In genomic region chr13:55622156-55622648, GRCm38 (mm10) we compare ENCODE assay signal across 8 mouse cellular contexts. TPM values are rescaled to one million over a fixed set of nuclear protein-coding genes. Genes with fewer than 3 reads are reported as not detected.
DNase-seq lines count a peak whose midpoint lies in the region; ATAC-seq and TF ChIP-seq lines count a peak whose summit lies in the region.
"Not testable (repeated sequence)": the region's sequence is repeated elsewhere in the genome, so short reads cannot be mapped to it uniquely, and the experiment has no call there.

No protein-coding gene starts in this region.

- not testable (repeated sequence) for TF ChIP-seq POLR2A in small intestine, adult 2 months (IDR thresholded peaks at IDR 0.05; ENCODE audit: low read depth, low read length)

- H3K9me3 ChIP-seq in embryonic facial prominence, embryonic 10.5 days; forebrain, embryonic 16.5 days (ENCODE audit: control insufficient read depth, low read length); hindbrain, embryonic 12.5 days (replicated peaks); kidney, embryonic 15.5 days (replicated peaks); liver, embryonic 12.5 days (replicated peaks); midbrain, embryonic 11.5 days (ENCODE audit: control insufficient read depth, low read length): not testable (repeated sequence)

- DNase-seq in embryonic facial prominence, embryonic 10.5 days (ENCODE audit: low spot score) = not testable (repeated sequence)
- peak; percentile 82 for DNase-seq in midbrain, embryonic 11.5 days (ENCODE audit: low spot score, missing footprints)

- peak overlapping the region; percentile 87 for H3K4me3 ChIP-seq in embryonic facial prominence, embryonic 10.5 days
- H3K4me3 ChIP-seq in forebrain, embryonic 16.5 days (replicated peaks; ENCODE audit: low read length) = peak overlapping the region; percentile 73
- H3K4me3 ChIP-seq in hindbrain, embryonic 12.5 days = peak overlapping the region; percentile 85
- peak overlapping the region; percentile 84 for H3K4me3 ChIP-seq in kidney, embryonic 15.5 days (replicated peaks)
- peak overlapping the region; percentile 86 for H3K4me3 ChIP-seq in liver, embryonic 12.5 days
- peak overlapping the region; percentile 82 for H3K4me3 ChIP-seq in midbrain, embryonic 11.5 days (ENCODE audit: low read depth, low read length)
- H3K4me3 ChIP-seq in small intestine, adult 2 months (ENCODE audit: low read depth, low read length) = peak overlapping the region; percentile 82

- not testable (repeated sequence) for H3K27me3 ChIP-seq in embryonic facial prominence, embryonic 10.5 days (replicated peaks; ENCODE audit: low read depth, poor library complexity, severe bottlenecking); forebrain, embryonic 16.5 days (replicated peaks; ENCODE audit: control insufficient read depth, insufficient read depth, low read length); hindbrain, embryonic 12.5 days; kidney, embryonic 15.5 days; liver, embryonic 12.5 days (replicated peaks); midbrain, embryonic 11.5 days (ENCODE audit: control insufficient read depth, insufficient read depth, low read length); small intestine, adult 2 months (ENCODE audit: control insufficient read depth, insufficient read depth, low read length)

- H3K36me3 ChIP-seq in embryonic facial prominence, embryonic 10.5 days (replicated peaks) = peaks cover 28% of the 10 kb centered on the region
- not testable (repeated sequence) for H3K36me3 ChIP-seq in forebrain, embryonic 16.5 days (ENCODE audit: control insufficient read depth, insufficient read depth); hindbrain, embryonic 12.5 days; midbrain, embryonic 11.5 days (ENCODE audit: control insufficient read depth, insufficient read depth, low read length); small intestine, adult 2 months (ENCODE audit: control insufficient read depth, insufficient read depth, low read length)
- H3K36me3 ChIP-seq in kidney, embryonic 15.5 days = peaks cover 26% of the 10 kb centered on the region
- peaks cover 28% of the 10 kb centered on the region for H3K36me3 ChIP-seq in liver, embryonic 12.5 days

- peak overlapping the region; percentile 93 for H3K27ac ChIP-seq in embryonic facial prominence, embryonic 10.5 days (replicated peaks)
- H3K27ac ChIP-seq in forebrain, embryonic 16.5 days (ENCODE audit: low read length) = peak overlapping the region; percentile 91
- H3K27ac ChIP-seq in hindbrain, embryonic 12.5 days = peak overlapping the region; percentile 93
- peak overlapping the region; percentile 94 for H3K27ac ChIP-seq in kidney, embryonic 15.5 days
- H3K27ac ChIP-seq in liver, embryonic 12.5 days = peak overlapping the region; percentile 85
- H3K27ac ChIP-seq in midbrain, embryonic 11.5 days (ENCODE audit: low read depth, low read length) = not testable (repeated sequence)
- H3K27ac ChIP-seq in small intestine, adult 2 months (ENCODE audit: insufficient read depth, low read depth, low read length) = peak overlapping the region; percentile 61; the same call in 1 of the 2 replicates

- peak overlapping the region; percentile 70 for H3K4me2 ChIP-seq in forebrain, embryonic 16.5 days (ENCODE audit: low read length)
- H3K4me2 ChIP-seq in hindbrain, embryonic 12.5 days (replicated peaks) = peak overlapping the region; percentile 72
- peak overlapping the region; percentile 76 for H3K4me2 ChIP-seq in kidney, embryonic 15.5 days
- H3K4me2 ChIP-seq in liver, embryonic 12.5 days = peak overlapping the region; percentile 78
- H3K4me2 ChIP-seq in midbrain, embryonic 11.5 days = peak overlapping the region; percentile 81

- 29% methylated on average over 20 of the region's 20 CpGs for WGBS in embryonic facial prominence, embryonic 10.5 days
- 24% methylated on average over 20 of the region's 20 CpGs for WGBS in forebrain, embryonic 16.5 days
- 25% methylated on average over 20 of the region's 20 CpGs for WGBS in hindbrain, embryonic 12.5 days
- WGBS in kidney, embryonic 15.5 days = 23% methylated on average over 20 of the region's 20 CpGs
- WGBS in liver, embryonic 12.5 days (ENCODE audit: insufficient replicate concordance) = 10% methylated on average over 20 of the region's 20 CpGs
- WGBS in midbrain, embryonic 11.5 days = 28% methylated on average over 20 of the region's 20 CpGs
- 8% methylated on average over 20 of the region's 20 CpGs for WGBS in small intestine, adult 2 months

- not testable (repeated sequence) for TF ChIP-seq CTCF in small intestine, adult 2 months (IDR thresholded peaks at IDR 0.05; ENCODE audit: extremely low read depth, insufficient read length, insufficient replicate concordance, low read depth, low read length)

- peaks cover 24% of the 10 kb centered on the region for H3K4me1 ChIP-seq in embryonic facial prominence, embryonic 10.5 days
- H3K4me1 ChIP-seq in forebrain, embryonic 16.5 days (replicated peaks; ENCODE audit: control insufficient read depth, insufficient read depth, low read length) = peaks cover 26% of the 10 kb centered on the region
- H3K4me1 ChIP-seq in hindbrain, embryonic 12.5 days = peaks cover 20% of the 10 kb centered on the region
- H3K4me1 ChIP-seq in kidney, embryonic 15.5 days = peaks cover 21% of the 10 kb centered on the region
- H3K4me1 ChIP-seq in liver, embryonic 12.5 days = peaks cover 32% of the 10 kb centered on the region
- H3K4me1 ChIP-seq in midbrain, embryonic 11.5 days (ENCODE audit: control insufficient read depth, insufficient read depth, low read length); small intestine, adult 2 months (ENCODE audit: control insufficient read depth, insufficient read depth, insufficient read length, low read length): not testable (repeated sequence)

- peak; percentile 29 for ATAC-seq in CD4-positive, CD25-positive, alpha-beta regulatory T cell, adult 4 months
- peak; percentile 3; the same call in 1 of the 2 replicates for ATAC-seq in forebrain, embryonic 16.5 days
- not testable (repeated sequence) for ATAC-seq in hindbrain, embryonic 12.5 days (ENCODE audit: low FRiP score); kidney, embryonic 15.5 days (replicated peaks; ENCODE audit: low FRiP score); liver, embryonic 12.5 days
- ATAC-seq in midbrain, embryonic 11.5 days (ENCODE audit: low FRiP score) = 0 out of 2 replicates have a peak, but pooled peaks have one; percentile 5

- H3K9ac ChIP-seq in forebrain, embryonic 16.5 days (replicated peaks; ENCODE audit: low read depth, low read length) = peak overlapping the region; percentile 77
- H3K9ac ChIP-seq in hindbrain, embryonic 12.5 days = peak overlapping the region; percentile 87
- peak overlapping the region; percentile 86 for H3K9ac ChIP-seq in kidney, embryonic 15.5 days
- H3K9ac ChIP-seq in liver, embryonic 12.5 days = peak overlapping the region; percentile 85
- H3K9ac ChIP-seq in midbrain, embryonic 11.5 days (ENCODE audit: low read length) = peak overlapping the region; percentile 88

RNA-seq across cellular contexts. Expression of gene Caml, which starts 0.6 kb away (rescaled TPM):
- polyA plus RNA-seq in CD4-positive, CD25-positive, alpha-beta regulatory T cell, adult 4 months (2017; shearing (Covaris generic)) = 10 to 100 TPM; 41.7 to 46.1 TPM
- polyA plus RNA-seq in embryonic facial prominence, embryonic 10.5 days (2016; fragmentation: Nextera tagmentation; extraction: Ambion mirVana) = 52.6 and 53.6 TPM in 2 replicates
- 96.9 and 104 TPM in 2 replicates for polyA plus RNA-seq in forebrain, embryonic 16.5 days (2015; fragmentation: Nextera tagmentation; extraction: Ambion mirVana)
- polyA plus RNA-seq in hindbrain, embryonic 12.5 days (2016; fragmentation: Nextera tagmentation; extraction: Ambion mirVana) = 74.1 and 75.9 TPM in 2 replicates
- 55.2 and 60.7 TPM in 2 replicates for polyA plus RNA-seq in kidney, embryonic 15.5 days (2015; fragmentation: Nextera tagmentation; extraction: Ambion mirVana)
- 19.1 and 20.9 TPM in 2 replicates for polyA plus RNA-seq in liver, embryonic 12.5 days (2016; fragmentation: Nextera tagmentation; extraction: Ambion mirVana)
- polyA plus RNA-seq in midbrain, embryonic 11.5 days (2014; fragmentation: Nextera tagmentation; extraction: Ambion mirVana) = 63.7 and 71.6 TPM in 2 replicates
- 3.8 and 5.7 TPM in 2 replicates for polyA plus RNA-seq in small intestine, adult 2 months (2012; rRNA removed)

RNA-seq across cellular contexts. Expression of gene Ddx46, which starts 12.6 kb away (rescaled TPM):
- polyA plus RNA-seq in CD4-positive, CD25-positive, alpha-beta regulatory T cell, adult 4 months (2017; shearing (Covaris generic)) = 10 to 100 TPM; 58.1 to 64.6 TPM
- 44.7 and 47.4 TPM in 2 replicates for polyA plus RNA-seq in embryonic facial prominence, embryonic 10.5 days (2016; fragmentation: Nextera tagmentation; extraction: Ambion mirVana)
- polyA plus RNA-seq in forebrain, embryonic 16.5 days (2015; fragmentation: Nextera tagmentation; extraction: Ambion mirVana) = 34.2 and 36.4 TPM in 2 replicates
- 41.1 and 41.2 TPM in 2 replicates for polyA plus RNA-seq in hindbrain, embryonic 12.5 days (2016; fragmentation: Nextera tagmentation; extraction: Ambion mirVana)
- 38.0 and 38.7 TPM in 2 replicates for polyA plus RNA-seq in kidney, embryonic 15.5 days (2015; fragmentation: Nextera tagmentation; extraction: Ambion mirVana)
- 28.2 and 30.2 TPM in 2 replicates for polyA plus RNA-seq in liver, embryonic 12.5 days (2016; fragmentation: Nextera tagmentation; extraction: Ambion mirVana)
- 48.4 and 63.1 TPM in 2 replicates for polyA plus RNA-seq in midbrain, embryonic 11.5 days (2014; fragmentation: Nextera tagmentation; extraction: Ambion mirVana)
- 2.2 and 5.1 TPM in 2 replicates for polyA plus RNA-seq in small intestine, adult 2 months (2012; rRNA removed)

RNA-seq across cellular contexts. Expression of gene B4galt7, which starts 22.5 kb away (rescaled TPM):
- polyA plus RNA-seq in CD4-positive, CD25-positive, alpha-beta regulatory T cell, adult 4 months (2017; shearing (Covaris generic)) = 10 to 100 TPM; 20.5 to 42.3 TPM
- polyA plus RNA-seq in embryonic facial prominence, embryonic 10.5 days (2016; fragmentation: Nextera tagmentation; extraction: Ambion mirVana) = 30.1 and 32.0 TPM in 2 replicates
- 29.9 and 41.4 TPM in 2 replicates for polyA plus RNA-seq in forebrain, embryonic 16.5 days (2015; fragmentation: Nextera tagmentation; extraction: Ambion mirVana)
- 42.5 and 43.4 TPM in 2 replicates for polyA plus RNA-seq in hindbrain, embryonic 12.5 days (2016; fragmentation: Nextera tagmentation; extraction: Ambion mirVana)
- polyA plus RNA-seq in kidney, embryonic 15.5 days (2015; fragmentation: Nextera tagmentation; extraction: Ambion mirVana) = 25.9 and 28.9 TPM in 2 replicates
- 10.6 and 11.3 TPM in 2 replicates for polyA plus RNA-seq in liver, embryonic 12.5 days (2016; fragmentation: Nextera tagmentation; extraction: Ambion mirVana)
- polyA plus RNA-seq in midbrain, embryonic 11.5 days (2014; fragmentation: Nextera tagmentation; extraction: Ambion mirVana) = 16.0 and 21.4 TPM in 2 replicates
- 11.4 and 16.7 TPM in 2 replicates for polyA plus RNA-seq in small intestine, adult 2 months (2012; rRNA removed)

RNA-seq across cellular contexts. Expression of gene Tmed9, which starts 48.7 kb away (rescaled TPM):
- polyA plus RNA-seq in CD4-positive, CD25-positive, alpha-beta regulatory T cell, adult 4 months (2017; shearing (Covaris generic)) = 100 to 1,000 TPM; 206 to 437 TPM
- polyA plus RNA-seq in embryonic facial prominence, embryonic 10.5 days (2016; fragmentation: Nextera tagmentation; extraction: Ambion mirVana) = 120 and 121 TPM in 2 replicates
- polyA plus RNA-seq in forebrain, embryonic 16.5 days (2015; fragmentation: Nextera tagmentation; extraction: Ambion mirVana) = 96.9 and 133 TPM in 2 replicates
- polyA plus RNA-seq in hindbrain, embryonic 12.5 days (2016; fragmentation: Nextera tagmentation; extraction: Ambion mirVana) = 113 and 128 TPM in 2 replicates
- polyA plus RNA-seq in kidney, embryonic 15.5 days (2015; fragmentation: Nextera tagmentation; extraction: Ambion mirVana) = 160 and 246 TPM in 2 replicates
- 73.8 and 75.8 TPM in 2 replicates for polyA plus RNA-seq in liver, embryonic 12.5 days (2016; fragmentation: Nextera tagmentation; extraction: Ambion mirVana)
- polyA plus RNA-seq in midbrain, embryonic 11.5 days (2014; fragmentation: Nextera tagmentation; extraction: Ambion mirVana) = 50.0 and 50.8 TPM in 2 replicates
- polyA plus RNA-seq in small intestine, adult 2 months (2012; rRNA removed) = 17.6 and 21.1 TPM in 2 replicates

RNA-seq across cellular contexts. Expression of gene Fam193b, which starts 51.3 kb away (rescaled TPM):
- 10 to 100 TPM; 36.3 to 40.2 TPM for polyA plus RNA-seq in CD4-positive, CD25-positive, alpha-beta regulatory T cell, adult 4 months (2017; shearing (Covaris generic))
- polyA plus RNA-seq in embryonic facial prominence, embryonic 10.5 days (2016; fragmentation: Nextera tagmentation; extraction: Ambion mirVana) = 62.7 and 67.3 TPM in 2 replicates
- polyA plus RNA-seq in forebrain, embryonic 16.5 days (2015; fragmentation: Nextera tagmentation; extraction: Ambion mirVana) = 57.8 and 62.2 TPM in 2 replicates
- polyA plus RNA-seq in hindbrain, embryonic 12.5 days (2016; fragmentation: Nextera tagmentation; extraction: Ambion mirVana) = 67.4 and 71.9 TPM in 2 replicates
- polyA plus RNA-seq in kidney, embryonic 15.5 days (2015; fragmentation: Nextera tagmentation; extraction: Ambion mirVana) = 35.1 and 43.2 TPM in 2 replicates
- 15.9 and 17.5 TPM in 2 replicates for polyA plus RNA-seq in liver, embryonic 12.5 days (2016; fragmentation: Nextera tagmentation; extraction: Ambion mirVana)
- 39.9 and 40.8 TPM in 2 replicates for polyA plus RNA-seq in midbrain, embryonic 11.5 days (2014; fragmentation: Nextera tagmentation; extraction: Ambion mirVana)
- 51.0 and 76.9 TPM in 2 replicates for polyA plus RNA-seq in small intestine, adult 2 months (2012; rRNA removed)
